In the genomic region with DNA sequence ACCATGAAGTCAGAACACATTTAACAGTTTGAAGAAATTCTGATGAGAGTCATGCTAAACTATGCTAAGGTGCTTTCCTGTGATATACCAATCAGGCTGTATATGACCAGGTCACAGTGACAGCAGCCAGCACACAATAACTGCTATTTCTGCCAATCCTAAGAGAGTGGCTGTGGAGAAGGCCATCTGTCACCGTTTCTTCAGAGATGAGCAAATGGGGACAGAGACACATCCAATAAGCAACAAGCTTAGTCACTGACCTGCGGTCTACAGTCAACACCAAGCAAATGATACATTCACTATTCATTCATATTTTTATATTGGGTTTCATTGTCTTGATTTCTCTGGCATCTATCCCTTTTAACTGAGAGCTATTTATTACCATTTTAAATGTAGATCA, we compare ENCODE assay signal across 26 mouse cellular contexts.
DNase-seq lines count a peak whose midpoint lies in the region; ATAC-seq and TF ChIP-seq lines count a peak whose summit lies in the region.
"Had no signal": no experiment of that assay in that cellular context is flagged by ENCODE, and none has a peak within 500 bp of the region (broad histone marks: within the 10 kb centered on the region; RNA-seq: fewer than 3 reads in every experiment).

No protein-coding gene starts in this region.

- peak overlapping the region; percentile 55 for H3K4me2 ChIP-seq in myocyte (ENCODE audit: low read depth)
- no peak overlapping the region for H3K4me2 ChIP-seq in heart, embryonic 11.5 days
- H3K4me2 ChIP-seq: heart, embryonic 12.5 days; hindbrain, embryonic 12.5 days; limb, embryonic 15.5 days; lung, embryonic 14.5 days; midbrain, embryonic 15.5 days had no signal

- no peak for TF ChIP-seq POLR2A in myocyte (IDR thresholded peaks at IDR 0.05; ENCODE audit: insufficient read length, low read depth)

- H3K36me3 ChIP-seq in myocyte (ENCODE audit: control insufficient read depth, insufficient read depth) = no peaks in the 10 kb centered on the region
- no peaks in the 10 kb centered on the region for H3K36me3 ChIP-seq in heart, embryonic 11.5 days (ENCODE audit: control insufficient read depth, insufficient read depth, low read length)
- H3K36me3 ChIP-seq: heart, embryonic 12.5 days; hindbrain, embryonic 12.5 days; limb, embryonic 15.5 days; midbrain, embryonic 15.5 days had no signal

- no peak overlapping the region for H3ac ChIP-seq in myocyte (ENCODE audit: control insufficient read depth, insufficient read length)

- no peaks in the 10 kb centered on the region for H3K27me3 ChIP-seq in myocyte (ENCODE audit: control insufficient read depth, insufficient read depth, insufficient read length)
- H3K27me3 ChIP-seq in heart, embryonic 11.5 days (ENCODE audit: control insufficient read depth, insufficient read depth, low read length) = no peaks in the 10 kb centered on the region
- H3K27me3 ChIP-seq: heart, embryonic 12.5 days; hindbrain, embryonic 12.5 days; limb, embryonic 15.5 days; megakaryocyte, embryonic 14.5 days; midbrain, embryonic 15.5 days had no signal

- peak; percentile 99 for ATAC-seq in cerebellum, adult (ENCODE audit: insufficient number of reproducible peaks, low FRiP score, low TSS enrichment)
- no peak for ATAC-seq in heart, embryonic 11.5 days (replicated peaks; ENCODE audit: insufficient number of reproducible peaks, low FRiP score, low TSS enrichment)
- ATAC-seq: forebrain, embryonic 16.5 days; inflammation-experienced regulatory T-cells, adult 6 months; midbrain, embryonic 15.5 days had no signal

- H3K9me3 ChIP-seq in heart, embryonic 11.5 days (replicated peaks; ENCODE audit: control insufficient read depth, low read length) = no peaks in the 10 kb centered on the region
- H3K9me3 ChIP-seq: forebrain, embryonic 10.5 days; heart, embryonic 12.5 days; hindbrain, embryonic 12.5 days; limb, embryonic 15.5 days; midbrain, embryonic 15.5 days had no signal

- 78% methylated on average over 2 of the region's 2 CpGs for WGBS in heart, embryonic 11.5 days (ENCODE audit: insufficient replicate concordance)

- no peak overlapping the region for H3K4me3 ChIP-seq in myocyte
- H3K4me3 ChIP-seq in heart, embryonic 11.5 days (ENCODE audit: low read depth, low read length) = no peak overlapping the region
- H3K4me3 ChIP-seq: forebrain, embryonic 10.5 days; heart, embryonic 12.5 days; hindbrain, embryonic 12.5 days; limb, embryonic 15.5 days; megakaryocyte, embryonic 14.5 days; midbrain, embryonic 15.5 days had no signal

- no peak overlapping the region for H3K27ac ChIP-seq in heart, embryonic 11.5 days (ENCODE audit: low read depth, low read length)
- H3K27ac ChIP-seq: forebrain, embryonic 10.5 days; hindbrain, embryonic 12.5 days; kidney, postnatal 0 days; limb, embryonic 15.5 days; liver, embryonic 14.5 days; midbrain, embryonic 15.5 days had no signal

- no peak overlapping the region for H3K9ac ChIP-seq in heart, embryonic 11.5 days (ENCODE audit: low read depth, low read length)
- H3K9ac ChIP-seq: heart, embryonic 12.5 days; hindbrain, embryonic 12.5 days; limb, embryonic 15.5 days; liver, embryonic 14.5 days; lung, embryonic 14.5 days; midbrain, embryonic 15.5 days had no signal

- no peaks in the 10 kb centered on the region for H3K4me1 ChIP-seq in heart, embryonic 11.5 days (ENCODE audit: control insufficient read depth, insufficient read depth, low read length)
- H3K4me1 ChIP-seq: heart, embryonic 12.5 days; limb, embryonic 15.5 days; megakaryocyte, embryonic 14.5 days had no signal

- no peak for DNase-seq in cerebellum, postnatal 4 days (ENCODE audit: low spot score in 2 of 2)
- peak; percentile 97 for DNase-seq in brain, adult 2 months (ENCODE audit: low read depth, low spot score)
- peak; percentile 92 for DNase-seq in cerebellum, adult 9-10 months
- no peak for DNase-seq in right cerebral cortex, postnatal 4 days
- no peak for DNase-seq in urinary bladder, postnatal 36 days (ENCODE audit: low spot score in 2 of 2)
- DNase-seq: adrenal gland, postnatal 36 days; gastrocnemius, postnatal 10 days; heart, postnatal 10 days; kidney, adult 18-20 months; layer of hippocampus, adult 9-11 months; lung, embryonic 14.5 days; right cerebral cortex, postnatal 14 days; thymus, postnatal 36 days had no signal

- no peaks in the 10 kb centered on the region for H3K79me2 ChIP-seq in myocyte (ENCODE audit: control insufficient read depth, insufficient read depth)

TF ChIP-seq in myocyte, 11 proteins besides CTCF, POLR2A, EP300 and RAD21:
- no peak for TF ChIP-seq SRF (IDR thresholded peaks at IDR 0.05; ENCODE audit: control insufficient read depth, insufficient read length, low read depth)
- peak in 1 of 3 experiments; percentile 52 for TF ChIP-seq MYOD1 (IDR thresholded peaks at IDR 0.05; ENCODE audit: control insufficient read depth in 1 of 3, insufficient read length in 2 of 3, low read depth in 2 of 3)

Comparison
In these comparisons a context has a peak if more than half of its experiments do, and no peak if none do; other contexts are left out.
1. DNase-seq: peak in brain, adult 2 months (single experiment) and cerebellum, adult 9-10 months (single experiment); none in cerebellum, postnatal 4 days (0 of 2), right cerebral cortex, postnatal 4 days (single experiment) and urinary bladder, postnatal 36 days (0 of 2).